Mouse (Mus musculus): ENCODE measurements around the gene Asgr1.

The Asgr1 gene

DNA sequence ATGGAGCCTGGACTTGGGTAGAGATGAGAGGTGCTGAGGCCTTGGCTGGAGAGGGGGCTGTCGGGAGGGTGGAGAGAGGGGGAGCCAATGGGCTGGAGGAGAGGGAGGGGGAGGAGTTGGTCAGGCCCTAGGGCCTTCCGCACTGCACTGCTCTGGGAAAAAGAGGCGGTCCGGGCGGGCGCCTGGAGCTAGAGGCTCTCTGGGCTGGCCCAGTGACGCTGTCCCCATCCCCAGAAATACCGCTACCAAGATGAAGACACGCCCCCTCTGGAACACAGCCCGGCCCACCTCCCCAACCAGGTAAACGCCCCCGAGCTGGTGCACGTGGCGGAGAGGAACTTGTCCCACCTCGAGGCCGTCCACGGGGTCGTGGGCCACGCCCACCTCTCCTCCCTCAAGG, 27.2 kb upstream of the Asgr1 start:
- no peak for DNase-seq (ENCODE audit: low spot score in 2 of 2)

DNA sequence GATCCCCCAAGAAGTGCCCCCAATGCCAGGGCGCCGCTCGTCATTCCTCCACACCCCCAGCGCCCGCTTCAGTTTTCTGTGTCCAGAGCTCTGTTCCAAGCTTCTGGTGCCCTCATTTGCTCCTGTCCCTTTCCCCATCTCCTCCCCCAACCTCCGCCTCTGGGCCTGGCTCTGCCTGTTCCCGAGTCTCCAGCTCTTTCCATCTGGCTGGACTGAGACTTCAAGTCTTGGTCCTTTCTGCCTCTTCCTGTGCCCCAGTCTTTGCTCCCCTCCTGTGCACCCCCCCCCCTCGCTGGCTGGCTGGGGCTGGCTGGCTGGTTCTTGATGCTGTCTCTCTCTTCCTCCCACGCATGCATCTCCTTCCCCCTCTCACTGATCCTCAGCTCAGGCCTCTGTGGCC, 26.5 kb upstream of the Asgr1 start:
- DNase-seq (ENCODE audit: low spot score in 2 of 2), result no peak

DNA sequence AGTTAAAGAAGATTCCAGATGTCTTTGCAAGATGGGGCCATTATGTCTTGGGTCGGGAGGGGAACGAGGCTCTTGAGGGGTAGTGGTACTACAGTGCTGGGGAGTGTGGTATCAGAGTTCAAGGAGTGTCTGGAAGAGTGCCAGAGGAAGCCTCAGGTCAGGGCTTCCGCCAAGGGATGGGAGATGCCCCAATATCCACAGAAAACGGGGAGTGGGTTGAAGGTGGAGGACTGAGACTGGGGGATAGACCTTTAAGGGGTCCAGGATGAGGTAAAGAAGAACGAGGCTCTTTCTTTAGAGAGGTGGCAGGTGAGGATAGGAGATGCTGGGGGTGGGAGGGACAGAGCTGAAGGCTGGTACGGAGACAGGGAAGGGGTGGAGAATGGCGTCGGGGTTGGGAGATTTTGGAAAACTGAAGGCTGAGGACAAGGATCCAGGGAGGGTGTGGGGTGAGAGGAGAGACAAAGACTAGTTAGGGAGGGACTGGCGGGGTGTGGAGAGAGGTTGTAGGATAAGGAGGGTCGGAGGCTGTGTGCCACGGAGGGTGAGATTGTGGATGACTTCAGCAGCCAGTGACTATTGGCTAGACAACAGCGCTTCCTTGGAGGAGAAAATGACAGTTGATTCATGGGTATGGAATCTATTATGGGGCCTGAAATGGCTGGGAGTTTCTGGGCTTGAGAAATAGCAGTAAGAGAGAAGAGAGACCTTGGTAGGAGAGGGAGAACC, 25.3 kb upstream of the Asgr1 start:
- no peak for DNase-seq (ENCODE audit: low spot score in 2 of 2)

DNA sequence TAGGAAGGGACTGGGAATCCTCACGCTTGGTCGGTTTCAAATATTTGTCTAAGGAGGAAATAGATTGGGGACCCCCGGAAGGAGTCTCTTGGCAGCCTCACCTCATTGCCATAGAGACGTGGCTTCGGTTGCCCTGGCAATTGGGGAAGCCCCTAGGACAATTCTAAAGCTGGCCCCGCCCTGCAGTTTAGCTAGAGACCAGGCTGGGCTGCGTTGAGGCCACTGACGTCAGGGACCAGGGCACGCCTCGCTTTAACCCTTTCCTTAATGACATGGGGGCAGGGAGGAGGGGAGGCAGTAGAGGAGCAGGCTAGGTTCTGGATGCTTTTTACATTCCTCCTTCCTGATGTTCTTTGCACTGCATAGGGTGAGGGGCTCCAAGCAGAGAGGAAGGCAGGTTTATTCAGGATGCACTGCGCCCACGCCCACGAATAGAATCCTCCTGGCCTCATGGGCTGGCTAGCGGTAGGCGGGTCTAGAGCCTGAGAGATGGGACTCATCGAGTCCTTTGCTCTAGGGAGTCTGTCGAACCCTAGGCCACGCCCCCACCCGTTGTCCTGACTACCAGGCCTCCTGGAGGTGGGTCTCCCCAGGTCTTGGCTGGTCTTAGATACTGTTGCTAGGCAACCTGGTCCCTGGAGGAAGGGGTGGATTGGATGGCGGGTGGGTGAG, 24.6 kb upstream of the Asgr1 start:
- peak in 1 of 2 experiments; percentile 54 for DNase-seq (ENCODE audit: low spot score in 2 of 2)

DNA sequence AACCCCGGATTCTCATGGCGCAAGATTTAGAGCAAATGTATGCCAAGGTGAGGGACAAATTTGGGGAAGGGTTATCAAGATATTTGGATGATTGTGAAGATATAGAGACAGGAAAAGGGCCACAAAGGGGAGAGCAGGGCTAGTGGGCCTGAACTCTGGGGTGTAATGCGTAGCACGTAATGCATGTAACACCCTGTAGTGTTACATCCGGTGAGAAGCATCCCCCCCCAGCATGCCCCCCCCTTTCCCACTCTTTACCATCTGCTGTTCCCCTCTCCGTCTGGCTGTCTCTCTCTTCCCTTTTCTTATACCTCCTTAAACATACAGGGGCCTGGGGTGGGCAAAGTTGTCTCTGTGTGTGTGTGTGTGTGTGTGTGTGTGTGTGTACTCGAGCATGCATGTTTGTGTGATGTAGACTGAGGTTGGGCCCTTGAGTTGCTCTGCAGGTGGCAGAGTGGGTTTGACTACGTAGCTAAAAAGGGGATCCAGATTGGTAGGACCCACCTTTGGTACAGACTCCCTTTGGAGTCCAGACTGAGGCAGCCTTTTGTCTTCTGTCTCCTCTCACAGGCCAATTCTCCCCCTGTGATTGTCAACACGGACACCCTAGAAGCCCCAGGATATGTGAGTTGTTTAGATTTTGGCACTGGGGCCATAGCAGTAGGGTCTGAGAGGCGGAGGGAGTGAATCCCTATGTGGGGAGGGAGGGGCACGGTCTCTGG, 23.9 kb upstream of the Asgr1 start:
- DNase-seq (ENCODE audit: low spot score in 2 of 2), result no peak

DNA sequence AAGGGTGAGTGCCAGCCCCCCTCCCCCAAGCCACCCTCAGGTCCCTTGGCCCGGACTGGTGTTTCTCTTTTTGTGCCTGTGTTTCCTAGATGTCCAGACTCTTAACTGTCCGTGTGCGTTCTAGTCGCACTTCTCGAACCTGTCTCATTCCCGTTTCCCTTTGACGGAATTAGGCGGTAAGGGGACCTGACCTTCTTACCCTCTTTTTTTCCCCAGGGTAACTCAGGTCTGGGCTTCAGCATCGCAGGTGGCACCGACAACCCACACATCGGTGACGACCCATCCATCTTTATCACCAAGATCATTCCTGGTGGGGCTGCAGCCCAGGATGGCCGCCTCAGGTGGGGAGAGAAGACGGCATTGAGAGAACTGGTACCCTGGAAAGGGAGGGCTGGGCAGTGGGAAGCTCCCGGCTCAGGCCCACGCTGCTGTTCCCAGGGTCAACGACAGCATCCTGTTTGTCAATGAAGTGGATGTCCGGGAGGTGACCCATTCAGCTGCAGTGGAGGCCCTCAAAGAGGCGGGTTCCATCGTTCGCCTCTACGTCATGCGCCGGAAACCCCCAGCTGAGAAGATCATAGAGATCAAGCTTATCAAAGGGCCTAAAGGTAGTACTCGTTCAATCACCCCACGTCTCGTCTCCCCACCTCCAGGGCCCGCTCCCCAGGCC, 23.1 kb upstream of the Asgr1 start:
- DNase-seq (ENCODE audit: low spot score in 2 of 2), result no peak

DNA sequence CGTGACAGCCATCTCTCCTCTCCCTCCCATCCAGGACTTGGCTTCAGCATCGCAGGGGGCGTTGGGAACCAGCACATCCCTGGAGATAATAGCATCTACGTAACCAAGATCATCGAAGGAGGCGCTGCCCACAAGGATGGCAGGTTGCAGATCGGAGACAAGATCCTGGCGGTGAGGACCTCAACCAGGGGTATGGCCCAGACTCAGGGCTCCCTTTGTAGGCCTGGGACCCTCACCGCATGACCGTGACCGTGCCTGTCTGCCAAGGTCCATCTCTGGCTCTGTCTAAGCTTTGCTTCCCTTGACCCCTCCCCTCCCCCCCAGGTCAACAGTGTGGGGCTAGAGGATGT, 22.6 kb upstream of the Asgr1 start:
- no peak for DNase-seq (ENCODE audit: low spot score in 2 of 2)

DNA sequence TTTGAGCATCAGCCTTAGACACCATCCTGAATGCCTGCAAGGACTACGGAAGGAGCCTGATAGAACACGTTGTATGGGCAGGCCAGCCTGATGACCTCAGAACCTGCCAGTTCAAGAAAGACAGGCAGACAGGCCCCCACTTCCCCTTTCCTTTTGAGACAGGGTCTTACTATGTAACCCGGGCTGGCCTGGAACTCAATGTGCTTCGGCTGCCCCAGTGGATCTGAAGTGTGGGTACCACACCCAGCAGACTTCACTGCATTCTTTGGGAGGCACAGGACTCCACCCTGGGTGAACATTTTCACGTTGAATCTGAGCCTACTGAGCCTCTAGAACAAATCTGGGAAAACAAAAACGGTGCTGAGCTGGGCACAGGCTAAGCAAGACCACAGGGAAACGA, 15.7 kb upstream of the Asgr1 start:
- DNase-seq (ENCODE audit: low spot score in 2 of 2), result no peak

DNA sequence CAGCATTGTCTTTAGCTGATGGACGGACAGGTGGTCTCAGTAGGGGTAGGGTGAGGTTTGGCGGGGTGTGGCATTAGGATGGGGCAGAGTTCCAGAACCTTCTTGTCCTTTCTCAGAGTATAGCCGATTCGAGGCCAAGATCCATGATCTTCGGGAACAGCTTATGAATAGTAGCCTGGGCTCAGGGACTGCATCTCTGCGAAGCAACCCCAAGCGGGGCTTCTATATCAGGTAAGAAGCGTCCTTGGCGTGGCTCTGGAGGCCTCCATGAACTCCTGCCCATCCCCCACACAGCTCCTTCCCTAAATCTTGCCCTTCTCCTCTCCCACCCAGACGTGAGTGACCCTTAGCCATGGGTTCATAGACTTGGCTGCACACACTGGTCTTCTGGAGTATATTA, 14.3 kb upstream of the Asgr1 start:
- DNase-seq (ENCODE audit: low spot score in 2 of 2), result no peak

DNA sequence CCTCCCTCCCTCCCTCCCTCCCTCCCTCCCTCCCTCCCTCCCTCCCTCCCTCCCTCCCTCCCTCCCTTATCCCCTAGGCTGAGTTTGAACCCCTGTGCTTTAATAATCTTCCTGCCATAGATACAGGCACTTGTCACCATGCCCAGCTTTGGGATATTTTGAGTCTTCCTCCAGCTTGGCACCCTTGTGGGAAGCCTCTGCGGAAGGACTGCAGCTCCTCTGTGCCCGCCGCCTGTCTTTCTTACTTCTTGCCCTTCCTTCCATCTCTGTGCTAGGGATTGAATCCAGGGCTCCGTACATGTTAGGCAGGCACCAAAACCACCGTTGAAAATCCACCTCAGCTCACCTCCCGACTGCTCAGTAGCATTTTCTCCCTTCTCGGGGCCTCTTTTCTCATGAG, 13.7 kb upstream of the Asgr1 start:
- DNase-seq (ENCODE audit: low spot score in 2 of 2), result no peak

DNA sequence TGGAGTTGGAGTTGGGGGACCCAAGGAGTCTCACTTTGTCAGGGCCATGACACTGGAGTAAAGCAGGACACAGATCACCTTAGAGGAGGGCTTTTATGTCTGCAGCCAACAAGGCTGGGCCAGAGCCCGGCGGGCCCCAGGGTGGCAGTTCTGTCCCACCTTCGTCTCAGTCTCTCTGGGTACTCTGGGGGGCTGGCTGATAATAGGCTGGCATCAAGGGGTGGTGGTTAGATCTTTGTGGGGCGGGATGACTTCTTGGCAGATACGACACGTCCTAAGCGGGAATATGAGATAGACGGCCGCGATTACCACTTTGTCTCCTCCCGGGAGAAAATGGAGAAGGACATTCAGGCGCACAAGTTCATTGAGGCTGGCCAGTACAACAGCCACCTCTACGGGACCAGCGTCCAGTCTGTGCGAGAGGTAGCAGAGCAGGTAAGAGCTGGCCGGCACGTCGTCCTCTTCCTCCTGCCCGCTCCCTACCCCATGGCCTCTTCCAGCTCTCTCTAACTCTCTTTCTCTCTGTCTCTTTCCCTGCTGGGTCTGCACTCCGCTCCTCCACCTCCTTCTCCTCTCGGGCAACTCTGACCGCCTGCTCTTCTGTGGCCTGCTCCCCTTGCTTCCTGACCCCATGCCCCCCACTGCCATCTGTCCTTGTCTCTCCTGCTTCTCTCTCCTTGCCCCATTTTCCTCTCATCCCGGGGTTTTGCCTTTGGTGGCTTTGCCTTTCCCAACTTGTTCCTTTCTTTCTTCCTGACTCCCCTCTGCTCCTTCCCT, 11.4 kb upstream of the Asgr1 start:
- no peak for DNase-seq (ENCODE audit: low spot score in 2 of 2)

DNA sequence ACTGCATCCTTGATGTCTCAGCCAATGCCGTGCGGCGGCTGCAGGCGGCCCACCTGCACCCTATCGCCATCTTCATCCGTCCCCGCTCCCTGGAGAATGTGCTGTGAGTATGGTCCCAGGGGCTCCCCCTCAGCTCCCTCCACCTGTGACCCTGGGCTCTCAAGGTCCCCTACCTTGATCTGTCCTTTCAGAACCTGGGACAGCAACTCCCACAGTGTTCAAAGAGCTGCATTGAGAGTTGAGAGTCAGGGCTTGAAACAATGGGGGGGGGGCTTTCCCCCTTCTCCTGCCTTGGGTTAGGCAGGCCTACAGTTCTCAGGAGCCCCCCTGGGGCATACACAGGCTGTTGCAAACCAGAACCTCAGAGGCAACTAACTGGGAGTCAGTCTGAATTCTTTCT, 10.2 kb upstream of the Asgr1 start:
- DNase-seq (ENCODE audit: low spot score in 2 of 2), result no peak

DNA sequence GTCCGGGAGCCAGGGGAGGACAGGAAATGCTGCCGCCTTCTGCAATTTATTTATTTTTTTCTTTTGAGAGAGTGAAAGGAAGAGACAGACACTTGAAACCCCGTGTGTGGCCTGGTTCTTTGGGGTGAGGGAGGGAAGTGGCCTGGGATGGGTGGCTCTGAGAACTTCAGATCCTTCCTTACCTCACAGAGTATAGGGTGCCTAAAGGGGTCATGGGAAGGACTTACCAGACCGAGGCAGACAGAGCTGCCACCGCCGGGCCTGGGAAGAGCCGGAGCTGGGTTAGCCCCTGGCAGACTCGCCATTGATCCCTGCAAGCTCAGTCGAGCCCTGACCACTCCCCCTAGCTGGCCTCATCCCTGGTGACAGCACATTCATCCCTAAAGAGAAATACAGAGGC, 8.4 kb upstream of the Asgr1 start:
- no peak for DNase-seq (ENCODE audit: low spot score in 2 of 2)

DNA sequence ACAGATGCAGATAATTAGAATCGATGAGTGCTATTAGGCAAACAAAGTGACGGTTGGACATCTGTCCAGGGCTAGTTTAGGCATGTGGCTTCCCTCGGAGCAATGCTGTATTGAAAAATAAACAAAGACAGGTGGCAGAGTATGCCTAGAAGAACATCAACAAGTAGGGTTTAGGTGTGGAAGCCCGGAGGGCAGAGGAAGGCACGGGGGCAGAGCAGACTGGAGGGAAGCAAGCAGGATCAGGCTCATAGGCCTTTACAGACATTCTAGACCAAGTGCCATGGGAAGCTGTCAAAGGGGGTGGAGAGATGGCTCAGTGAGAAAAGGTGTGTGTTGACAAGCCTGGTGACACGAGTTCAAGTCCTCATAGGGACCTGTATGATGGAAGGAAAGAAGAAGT, 4.5 kb upstream of the Asgr1 start:
- no peak for DNase-seq (ENCODE audit: low spot score in 2 of 2)

DNA sequence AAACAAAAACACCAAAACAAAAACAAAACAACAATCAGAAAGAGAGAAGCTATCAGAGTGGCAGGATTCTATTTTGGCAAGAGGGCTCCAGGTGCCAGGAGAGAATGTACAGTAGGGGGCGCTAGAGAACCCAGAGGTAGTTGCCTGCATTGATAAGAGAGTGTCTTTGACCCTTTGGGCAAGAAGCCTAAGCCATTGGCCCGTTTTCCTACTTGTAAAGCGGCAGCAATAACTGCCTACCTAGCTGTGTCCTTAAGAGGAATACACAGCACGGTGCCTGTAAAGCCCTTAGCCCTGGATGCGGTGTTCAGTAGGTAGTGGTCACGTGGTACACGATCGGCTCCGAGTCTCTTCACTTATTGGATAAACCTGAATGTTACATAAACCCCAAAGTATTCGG, 4.1 kb upstream of the Asgr1 start:
- no peak for DNase-seq (ENCODE audit: low spot score in 2 of 2)

DNA sequence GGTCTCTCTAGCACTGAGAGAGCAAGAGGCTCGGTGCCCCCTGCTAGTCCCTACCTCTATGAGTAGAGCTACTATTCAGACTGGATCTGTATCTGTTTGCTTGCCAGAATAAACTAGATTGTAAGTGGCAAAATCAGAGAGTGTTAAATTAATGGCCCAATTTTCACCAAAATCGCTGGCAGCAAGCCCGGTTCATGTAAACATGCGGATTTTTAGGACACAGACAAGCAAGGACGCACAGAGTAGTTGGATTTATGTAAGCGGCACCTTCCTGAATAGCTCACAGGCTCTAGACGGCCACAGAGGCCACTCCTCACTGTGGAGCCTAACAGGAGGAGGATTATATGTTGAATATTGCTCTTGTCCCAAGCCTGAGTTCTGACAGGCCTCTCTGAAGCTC, 729 bp upstream of the Asgr1 start:
- no peak for DNase-seq (ENCODE audit: low spot score in 2 of 2)

DNA sequence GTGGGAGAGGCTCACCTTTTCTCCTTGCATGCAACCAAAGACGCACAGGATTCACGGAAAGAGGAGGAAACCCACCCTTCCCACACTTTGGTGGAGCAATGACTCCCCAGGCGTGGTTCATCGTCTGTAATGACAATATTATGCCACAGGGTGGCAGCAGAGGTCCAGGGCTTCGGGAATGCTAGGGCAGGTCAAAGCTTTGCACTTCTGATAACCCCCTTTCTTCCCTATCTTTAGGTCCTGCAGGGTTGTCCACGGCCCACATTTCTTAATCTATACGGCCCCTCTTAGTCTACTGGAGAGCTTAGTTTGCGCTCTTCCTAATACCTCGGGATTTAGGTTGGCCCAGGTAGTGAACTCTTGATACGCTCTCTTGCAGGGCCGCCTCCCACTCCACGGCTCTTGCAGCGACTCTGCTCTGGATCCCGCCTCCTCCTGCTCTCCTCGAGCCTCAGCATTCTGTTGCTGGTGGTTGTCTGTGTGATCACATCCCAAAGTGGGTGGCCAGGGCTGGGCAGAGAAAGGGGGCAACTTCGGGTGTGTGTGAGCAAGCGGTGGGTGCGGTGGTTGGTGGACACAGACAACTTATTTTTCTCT, 1.8 kb downstream of the Asgr1 start:
- peak; percentile 43 to 57 for DNase-seq (ENCODE audit: low spot score in 2 of 2)

DNA sequence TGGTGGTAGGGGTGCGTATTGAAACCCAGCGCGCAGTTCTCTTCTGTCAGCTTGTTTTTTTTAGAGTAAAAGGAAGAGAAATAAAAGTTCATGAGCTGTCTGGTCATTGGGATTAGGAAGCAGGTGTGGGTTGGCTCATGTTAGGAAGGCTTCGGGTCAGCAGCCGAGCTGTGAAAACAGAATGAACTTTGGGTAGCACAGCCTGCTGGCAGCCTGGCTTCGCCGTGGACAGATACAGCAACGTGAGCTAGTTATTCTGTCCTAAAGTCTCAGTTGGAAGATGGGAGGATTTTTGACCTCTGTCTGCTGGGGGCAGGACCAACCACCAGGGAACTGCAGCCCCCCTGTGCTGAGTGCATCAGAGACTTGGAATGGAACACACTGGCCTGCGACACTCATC, 3.9 kb downstream of the Asgr1 start:
- no peak for DNase-seq (ENCODE audit: low spot score in 2 of 2)

DNA sequence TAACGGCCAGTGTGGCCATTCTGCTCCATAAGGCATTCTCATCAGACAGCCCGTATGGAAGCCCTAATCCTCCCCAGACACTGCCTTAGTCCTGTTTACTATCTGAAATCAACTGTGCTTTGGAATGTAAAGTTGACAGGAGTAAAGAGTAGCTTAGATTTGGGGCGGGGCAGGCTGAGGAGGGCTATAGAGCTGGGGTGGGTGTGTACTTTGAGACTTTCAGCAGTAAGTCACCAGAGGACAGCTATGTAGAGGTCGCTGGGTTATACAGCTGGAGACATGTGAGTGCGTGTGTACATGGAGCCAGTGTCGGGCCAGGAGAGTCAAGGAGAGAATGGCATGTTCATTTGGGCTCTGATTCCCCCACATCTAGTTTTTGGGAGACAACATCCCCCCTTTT, 6.0 kb downstream of the Asgr1 start:
- DNase-seq (ENCODE audit: low spot score in 2 of 2), result no peak

DNA sequence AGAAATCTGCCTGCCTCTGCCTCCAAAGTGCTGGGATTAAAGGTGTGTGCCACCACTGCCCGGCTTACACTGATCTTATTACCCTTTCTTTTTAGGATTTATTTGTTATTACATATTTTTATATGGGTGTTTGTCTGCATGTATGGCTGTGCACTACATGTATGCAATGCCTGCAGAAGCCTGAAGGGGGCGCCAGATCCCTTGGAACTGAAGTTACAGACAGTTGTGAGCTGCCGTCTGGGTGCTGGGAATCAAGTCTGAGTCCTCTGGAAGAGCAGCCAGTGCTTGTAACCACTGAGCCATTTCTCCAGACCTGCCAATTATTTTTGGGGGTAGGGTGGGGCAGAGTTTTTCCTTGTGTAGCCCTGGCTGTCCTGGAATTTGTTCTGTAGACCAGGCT, 9.2 kb downstream of the Asgr1 start:
- no peak for DNase-seq (ENCODE audit: low spot score in 2 of 2)

DNA sequence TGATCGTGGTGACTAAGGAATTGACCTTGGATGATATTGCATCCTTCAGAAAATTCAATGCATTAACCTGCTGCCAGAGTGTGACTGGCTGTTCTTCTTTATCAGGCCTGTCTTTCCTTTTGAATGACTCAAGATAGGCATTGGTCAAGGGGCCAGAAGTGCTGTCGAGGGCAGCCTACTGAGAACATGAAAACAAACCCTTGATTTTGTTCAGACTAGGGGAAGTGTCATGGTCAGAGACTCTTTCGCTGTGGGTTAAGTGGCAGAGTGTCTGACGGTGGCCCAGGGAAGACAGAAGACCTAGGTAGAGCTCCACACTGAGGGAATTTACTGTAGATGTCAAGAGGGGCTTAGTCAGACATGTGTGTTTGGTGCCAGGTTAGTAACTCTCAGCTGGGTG, 12.8 kb downstream of the Asgr1 start:
- no peak for DNase-seq (ENCODE audit: low spot score in 2 of 2)

DNA sequence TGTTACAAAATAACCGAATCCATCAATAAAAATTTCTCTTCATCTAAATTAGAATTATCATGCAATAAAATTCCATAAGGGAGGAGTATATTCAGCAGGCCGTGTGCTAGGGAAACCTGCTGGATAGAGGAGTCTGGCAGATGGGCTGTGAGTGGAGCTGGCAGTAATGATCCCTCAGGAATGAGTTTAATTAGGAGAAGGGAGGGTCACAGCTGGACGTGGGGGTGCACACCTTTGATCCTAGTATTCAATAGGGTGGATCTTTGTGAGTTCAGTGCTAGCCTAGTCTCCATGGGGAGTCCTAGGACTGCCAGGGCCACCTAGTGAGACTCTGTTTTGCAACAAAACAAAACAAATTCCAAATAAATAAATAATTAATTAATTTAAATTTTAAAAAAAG, 14.4 kb downstream of the Asgr1 start:
- no peak for DNase-seq (ENCODE audit: low spot score in 2 of 2)

Data from urinary bladder, adult 18-20 months (tissue).